Mouse (Mus musculus): Measurements from ENCODE around the gene Arhgef5. TPM values are rescaled to one million over a fixed set of nuclear protein-coding genes. Genes with fewer than 3 reads are reported as not detected.

Arhgef5 gene
- total RNA-seq (2023) = 1 to 10 TPM; 1.1 to 1.2 TPM

DNA sequence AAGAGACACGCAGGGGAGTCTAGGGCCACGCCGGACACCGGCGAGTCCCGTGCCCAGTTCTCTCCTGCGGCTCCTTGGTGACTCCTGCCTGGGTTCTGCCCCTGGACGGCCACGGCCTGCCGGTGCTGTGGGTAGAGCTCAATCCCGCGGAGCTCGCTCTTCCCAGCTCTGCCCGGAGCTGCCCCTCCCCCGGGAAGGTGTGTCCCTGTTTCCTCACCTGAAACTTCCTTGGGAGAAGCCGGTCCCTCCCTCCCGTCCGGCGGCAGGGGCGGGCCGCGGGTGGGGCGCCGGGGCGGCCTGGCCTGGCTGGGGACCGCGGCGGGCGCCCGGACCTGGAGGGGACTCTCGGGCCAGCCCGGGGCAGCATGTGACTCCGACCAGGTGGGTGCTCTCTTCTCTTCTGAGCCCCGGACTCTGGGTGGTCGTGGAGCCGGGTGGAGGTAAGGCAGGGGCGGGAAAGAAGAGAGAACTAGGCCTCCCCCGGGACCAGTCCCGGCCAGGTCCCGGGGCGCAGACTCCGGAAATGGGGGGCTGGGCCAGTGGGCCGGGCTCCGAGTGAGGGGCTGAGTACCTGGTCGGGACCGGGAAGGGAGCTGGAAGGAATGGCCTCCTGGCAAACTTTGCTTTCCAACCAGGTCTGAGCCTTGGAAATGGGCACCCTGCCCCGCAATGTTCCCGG lies at the start of gene Arhgef5:
Gene Arhgef5, plus strand, starts transcription at position 220 of the 679 bp plus-strand sequence.

DNA sequence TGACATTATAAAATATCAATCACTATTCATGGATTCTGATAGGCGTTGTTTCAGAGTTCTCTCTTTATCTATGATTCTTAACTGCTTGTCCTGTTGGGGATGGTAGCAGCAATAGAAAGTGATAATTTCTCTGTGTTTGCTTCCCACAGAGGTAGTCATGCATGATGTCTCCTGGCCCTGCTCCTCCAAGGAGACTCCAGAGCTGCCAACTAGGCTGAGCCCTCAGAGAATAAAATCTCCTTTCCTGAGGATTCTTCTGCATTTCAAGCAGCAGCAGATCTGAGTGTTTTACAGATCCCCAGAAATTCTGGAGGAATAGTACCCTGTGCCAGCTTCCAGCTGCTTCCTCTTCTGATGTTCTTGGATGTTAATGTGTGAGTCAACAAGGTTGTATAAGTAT lies 34.1 kb upstream of the Arhgef5 start, which contains the start of gene Olfr47:
Gene Olfr47, plus strand, starts transcription at position 275 of the 400 bp plus-strand sequence.

DNA sequence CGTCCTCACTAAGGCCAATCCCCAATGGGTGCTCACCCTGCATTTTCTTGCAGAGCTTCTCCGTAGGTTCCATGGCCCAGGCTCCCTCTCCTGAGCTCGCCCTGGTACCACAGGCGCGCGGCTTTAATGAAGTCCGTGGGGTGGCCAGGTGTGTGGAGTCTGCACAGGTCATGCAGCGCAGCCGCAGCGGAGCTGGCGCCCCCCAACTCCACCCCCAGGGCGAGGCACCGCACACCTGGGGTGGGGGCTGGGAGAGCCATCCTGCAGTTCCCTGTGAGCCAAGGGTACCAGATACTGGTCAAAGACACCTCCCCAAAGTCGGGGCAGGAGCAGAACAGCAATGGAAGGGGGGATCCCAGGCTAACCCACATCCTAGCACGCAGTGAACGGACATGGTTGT lies 44.1 kb downstream of the Arhgef5 start, which contains the start of gene Nobox:
Gene Nobox, minus strand, starts transcription at position 101 of the 400 bp plus-strand sequence.

Other genes with a start within 250 kb of the Arhgef5 start
- gene Olfr441, start 159.2 kb upstream of the Arhgef5 start, total RNA-seq (2023) = not detected
- gene Olfr237-ps1, start 119.0 kb upstream of the Arhgef5 start, total RNA-seq (2023) = not detected
- not detected for gene Olfr437, start 102.3 kb upstream of the Arhgef5 start, total RNA-seq (2023)
- not detected for gene Olfr13, start 93.4 kb upstream of the Arhgef5 start, total RNA-seq (2023)
- gene Olfr435, start 68.4 kb upstream of the Arhgef5 start, total RNA-seq (2023) = not detected
- not detected for gene Olfr434, start 52.6 kb upstream of the Arhgef5 start, total RNA-seq (2023)
- gene Olfr47, start 34.1 kb upstream of the Arhgef5 start, total RNA-seq (2023) = not detected
- not detected for gene Nobox, start 44.0 kb downstream of the Arhgef5 start, total RNA-seq (2023)